Mouse (Mus musculus): ENCODE measurements at regions not wholly inside any gene's neighbourhood (a gene's known extent, or its start where the extent isn't known, plus 50 kb on each side); places are given as distances from the start of the nearest gene placed in this dataset.

GRCm38 (mm10) chr8:34726145-34726767 lies 614.7 kb upstream of the Gm10131 start:
- H3K27ac ChIP-seq (ENCODE audit: low read depth, low read length), result no peak overlapping the region
- no peak overlapping the region for H3K4me3 ChIP-seq (ENCODE audit: low read length)
- H3K36me3 ChIP-seq (ENCODE audit: control insufficient read depth, insufficient read depth, low read length), result no peaks in the 10 kb centered on the region
- H3K27me3 ChIP-seq (replicated peaks; ENCODE audit: control insufficient read depth, insufficient read depth, low read length), result no peaks in the 10 kb centered on the region
- H3K4me2 ChIP-seq (ENCODE audit: low read length), result no peak overlapping the region
- H3K9ac ChIP-seq (ENCODE audit: low read depth, low read length), result no peak overlapping the region
- ATAC-seq, result no peak
- 71% methylated on average over 10 of the region's 10 CpGs for WGBS
- H3K4me1 ChIP-seq (ENCODE audit: control insufficient read depth, insufficient read depth, low read depth, low read length), result no peaks in the 10 kb centered on the region
- no peaks in the 10 kb centered on the region for H3K9me3 ChIP-seq (ENCODE audit: control insufficient read depth, low read length)

- no peak overlapping the region for H3K27ac ChIP-seq (ENCODE audit: low read depth, low read length)
- H3K4me2 ChIP-seq (ENCODE audit: low read length), result no peak overlapping the region
- H3K4me3 ChIP-seq (ENCODE audit: low read length), result no peak overlapping the region
- no peak overlapping the region for H3K9ac ChIP-seq (ENCODE audit: low read depth, low read length)
- WGBS, result 74% methylated on average over 4 of the region's 4 CpGs
- no peaks in the 10 kb centered on the region for H3K4me1 ChIP-seq (ENCODE audit: control insufficient read depth, insufficient read depth, low read depth, low read length)
- no peaks in the 10 kb centered on the region for H3K9me3 ChIP-seq (ENCODE audit: control insufficient read depth, low read length)
- no peaks in the 10 kb centered on the region for H3K36me3 ChIP-seq (ENCODE audit: control insufficient read depth, insufficient read depth, low read length)
- no peak for ATAC-seq
- H3K27me3 ChIP-seq (replicated peaks; ENCODE audit: control insufficient read depth, insufficient read depth, low read length), result no peaks in the 10 kb centered on the region
These were observed 614.0 kb upstream of the Gm10131 start for GRCm38 (mm10) chr8:34725546-34725945.

- 76% methylated on average over 23 of the region's 23 CpGs for WGBS
- Histone ChIP-seq H3K27me3 (replicated peaks; ENCODE audit: control insufficient read depth, insufficient read depth, low read length) (no peaks in the 10 kb centered on the region), H3K27ac (ENCODE audit: low read depth, low read length) (no peak overlapping the region), H3K9ac (ENCODE audit: low read depth, low read length) (no peak overlapping the region), H3K4me1 (ENCODE audit: control insufficient read depth, insufficient read depth, low read depth, low read length) (no peaks in the 10 kb centered on the region), H3K4me3 (ENCODE audit: low read length) (no peak overlapping the region), H3K36me3 (ENCODE audit: control insufficient read depth, insufficient read depth, low read length) (no peaks in the 10 kb centered on the region), H3K4me2 (ENCODE audit: low read length) (no peak overlapping the region), H3K9me3 (ENCODE audit: control insufficient read depth, low read length) (no peaks in the 10 kb centered on the region)
- ATAC-seq, result no peak
These were observed 598.6 kb upstream of the Gm10131 start for GRCm38 (mm10) chr8:34709911-34710733.

GRCm38 (mm10) chr8:34709316-34709715 lies 597.8 kb upstream of the Gm10131 start:
- Histone ChIP-seq H3K36me3 (ENCODE audit: control insufficient read depth, insufficient read depth, low read length) (no peaks in the 10 kb centered on the region), H3K4me1 (ENCODE audit: control insufficient read depth, insufficient read depth, low read depth, low read length) (no peaks in the 10 kb centered on the region), H3K9me3 (ENCODE audit: control insufficient read depth, low read length) (no peaks in the 10 kb centered on the region), H3K27ac (ENCODE audit: low read depth, low read length) (0 out of 2 replicates have a peak overlapping the region, but pooled peaks have one; percentile 35), H3K4me2 (ENCODE audit: low read length) (no peak overlapping the region), H3K4me3 (ENCODE audit: low read length) (no peak overlapping the region), H3K9ac (ENCODE audit: low read depth, low read length) (no peak overlapping the region), H3K27me3 (replicated peaks; ENCODE audit: control insufficient read depth, insufficient read depth, low read length) (no peaks in the 10 kb centered on the region)
- no peak for ATAC-seq
- 57% methylated on average over 11 of the region's 11 CpGs for WGBS

- Histone ChIP-seq H3K9ac (ENCODE audit: low read depth, low read length) (no peak overlapping the region), H3K9me3 (ENCODE audit: control insufficient read depth, low read length) (no peaks in the 10 kb centered on the region), H3K4me1 (ENCODE audit: control insufficient read depth, insufficient read depth, low read depth, low read length) (no peaks in the 10 kb centered on the region), H3K36me3 (ENCODE audit: control insufficient read depth, insufficient read depth, low read length) (no peaks in the 10 kb centered on the region), H3K27me3 (replicated peaks; ENCODE audit: control insufficient read depth, insufficient read depth, low read length) (no peaks in the 10 kb centered on the region), H3K27ac (ENCODE audit: low read depth, low read length) (no peak overlapping the region), H3K4me3 (ENCODE audit: low read length) (no peak overlapping the region), H3K4me2 (ENCODE audit: low read length) (no peak overlapping the region; the same call in 1 of the 2 replicates)
- peak; percentile 42; the same call in 1 of the 2 replicates for ATAC-seq
- 18% methylated on average over 8 of the region's 8 CpGs for WGBS
These were observed 591.8 kb upstream of the Gm10131 start for GRCm38 (mm10) chr8:34703351-34703750.

- ATAC-seq, result no peak
- Histone ChIP-seq H3K9ac (ENCODE audit: low read depth, low read length) (no peak overlapping the region), H3K27ac (ENCODE audit: low read depth, low read length) (no peak overlapping the region), H3K36me3 (ENCODE audit: control insufficient read depth, insufficient read depth, low read length) (no peaks in the 10 kb centered on the region), H3K4me2 (ENCODE audit: low read length) (no peak overlapping the region), H3K27me3 (replicated peaks; ENCODE audit: control insufficient read depth, insufficient read depth, low read length) (no peaks in the 10 kb centered on the region), H3K4me3 (ENCODE audit: low read length) (no peak overlapping the region), H3K4me1 (ENCODE audit: control insufficient read depth, insufficient read depth, low read depth, low read length) (no peaks in the 10 kb centered on the region), H3K9me3 (ENCODE audit: control insufficient read depth, low read length) (no peaks in the 10 kb centered on the region)
- 83% methylated on average over 2 of the region's 2 CpGs for WGBS
These were observed 591.3 kb upstream of the Gm10131 start for GRCm38 (mm10) chr8:34702806-34703205.

- H3K9me3 ChIP-seq (ENCODE audit: control insufficient read depth, low read length), result no peaks in the 10 kb centered on the region
- 49% methylated on average over 4 of the region's 4 CpGs for WGBS
- no peak overlapping the region for H3K27ac ChIP-seq (ENCODE audit: low read depth, low read length)
- H3K27me3 ChIP-seq (replicated peaks; ENCODE audit: control insufficient read depth, insufficient read depth, low read length), result no peaks in the 10 kb centered on the region
- 0 out of 2 replicates have a peak, but pooled peaks have one; percentile 37 for ATAC-seq
- no peak overlapping the region for H3K9ac ChIP-seq (ENCODE audit: low read depth, low read length)
- no peak overlapping the region for H3K4me3 ChIP-seq (ENCODE audit: low read length)
- no peaks in the 10 kb centered on the region for H3K36me3 ChIP-seq (ENCODE audit: control insufficient read depth, insufficient read depth, low read length)
- no peaks in the 10 kb centered on the region for H3K4me1 ChIP-seq (ENCODE audit: control insufficient read depth, insufficient read depth, low read depth, low read length)
- H3K4me2 ChIP-seq (ENCODE audit: low read length), result no peak overlapping the region
These were observed 587.5 kb upstream of the Gm10131 start for GRCm38 (mm10) chr8:34699015-34699414.

- no peak overlapping the region for H3K4me2 ChIP-seq (ENCODE audit: low read length)
- no peaks in the 10 kb centered on the region for H3K36me3 ChIP-seq (ENCODE audit: control insufficient read depth, insufficient read depth, low read length)
- H3K9ac ChIP-seq (ENCODE audit: low read depth, low read length), result no peak overlapping the region
- 91% methylated on average over 12 of the region's 12 CpGs for WGBS
- H3K27me3 ChIP-seq (replicated peaks; ENCODE audit: control insufficient read depth, insufficient read depth, low read length), result no peaks in the 10 kb centered on the region
- no peak overlapping the region for H3K27ac ChIP-seq (ENCODE audit: low read depth, low read length)
- H3K4me1 ChIP-seq (ENCODE audit: control insufficient read depth, insufficient read depth, low read depth, low read length), result no peaks in the 10 kb centered on the region
- no peaks in the 10 kb centered on the region for H3K9me3 ChIP-seq (ENCODE audit: control insufficient read depth, low read length)
- H3K4me3 ChIP-seq (ENCODE audit: low read length), result no peak overlapping the region
- ATAC-seq, result no peak
These were observed 584.8 kb upstream of the Gm10131 start for GRCm38 (mm10) chr8:34696365-34696764.

GRCm38 (mm10) chr8:34692606-34693005 lies 581.1 kb upstream of the Gm10131 start:
- Histone ChIP-seq H3K9ac (ENCODE audit: low read depth, low read length) (no peak overlapping the region), H3K36me3 (ENCODE audit: control insufficient read depth, insufficient read depth, low read length) (no peaks in the 10 kb centered on the region), H3K9me3 (ENCODE audit: control insufficient read depth, low read length) (no peaks in the 10 kb centered on the region), H3K4me2 (ENCODE audit: low read length) (no peak overlapping the region), H3K4me3 (ENCODE audit: low read length) (no peak overlapping the region), H3K27me3 (replicated peaks; ENCODE audit: control insufficient read depth, insufficient read depth, low read length) (no peaks in the 10 kb centered on the region), H3K27ac (ENCODE audit: low read depth, low read length) (no peak overlapping the region), H3K4me1 (ENCODE audit: control insufficient read depth, insufficient read depth, low read depth, low read length) (peaks cover 12% of the 10 kb centered on the region)
- no peak for ATAC-seq
- 66% methylated on average over 13 of the region's 13 CpGs for WGBS
